Mouse (Mus musculus): Measurements from ENCODE around the gene Vars.

GRCm38 (mm10) chr17:35016791-35017705 lies 16.3 kb downstream of the Vars start:
- TF ChIP-seq POLR2A (IDR thresholded peaks at IDR 0.05; ENCODE audit: control insufficient read depth, low read depth, low read length) (no peak), CTCF (IDR thresholded peaks at IDR 0.05; ENCODE audit: control insufficient read depth, insufficient read depth, insufficient replicate concordance, low read depth, low read length) (no peak)
